Mouse (Mus musculus): ENCODE measurements at regions not wholly inside any gene's neighbourhood (a gene's known extent, or its start where the extent isn't known, plus 50 kb on each side); places are given as distances from the start of the nearest gene placed in this dataset.

DNA sequence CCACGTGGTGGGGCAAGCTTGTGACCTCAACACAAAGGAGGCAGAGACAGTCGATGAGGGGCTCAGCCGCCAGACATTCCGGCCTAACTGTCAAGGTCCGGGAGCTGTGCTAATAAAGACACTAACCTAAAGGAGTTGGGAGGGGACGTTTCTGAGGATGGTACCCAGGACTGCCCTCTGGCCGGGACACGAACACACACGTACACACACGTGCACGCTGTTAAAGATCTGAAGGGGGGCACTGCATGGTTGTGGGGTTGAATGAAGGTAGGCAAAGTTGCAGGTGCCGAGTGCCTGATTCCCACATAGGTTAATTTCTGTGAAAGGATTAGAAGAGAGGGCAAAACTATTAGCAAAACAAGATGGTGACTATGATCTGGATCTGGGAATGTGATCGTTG lies 65.4 kb upstream of the Mitf start:
- DNase-seq (ENCODE audit: low spot score in 2 of 2), result no peak

DNA sequence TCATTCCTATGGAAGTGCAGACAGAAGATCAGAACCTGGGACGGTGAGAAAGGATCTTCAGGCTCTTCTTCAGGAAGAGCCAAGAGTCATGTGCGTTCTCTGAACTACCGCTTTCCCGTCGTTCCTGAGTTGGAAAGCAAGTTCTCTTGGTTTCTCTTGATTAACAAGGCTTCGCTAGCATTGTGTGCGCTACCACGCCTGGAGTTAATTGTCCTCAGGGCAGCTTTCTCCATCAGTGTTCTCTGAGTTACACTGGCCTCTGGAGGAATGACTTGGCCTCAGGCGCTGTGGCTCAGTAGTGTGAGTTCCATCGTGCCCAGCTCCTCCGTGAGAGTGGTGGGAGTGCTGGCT lies 66.0 kb upstream of the Mitf start:
- no peak for DNase-seq (ENCODE audit: low spot score in 2 of 2)

DNA sequence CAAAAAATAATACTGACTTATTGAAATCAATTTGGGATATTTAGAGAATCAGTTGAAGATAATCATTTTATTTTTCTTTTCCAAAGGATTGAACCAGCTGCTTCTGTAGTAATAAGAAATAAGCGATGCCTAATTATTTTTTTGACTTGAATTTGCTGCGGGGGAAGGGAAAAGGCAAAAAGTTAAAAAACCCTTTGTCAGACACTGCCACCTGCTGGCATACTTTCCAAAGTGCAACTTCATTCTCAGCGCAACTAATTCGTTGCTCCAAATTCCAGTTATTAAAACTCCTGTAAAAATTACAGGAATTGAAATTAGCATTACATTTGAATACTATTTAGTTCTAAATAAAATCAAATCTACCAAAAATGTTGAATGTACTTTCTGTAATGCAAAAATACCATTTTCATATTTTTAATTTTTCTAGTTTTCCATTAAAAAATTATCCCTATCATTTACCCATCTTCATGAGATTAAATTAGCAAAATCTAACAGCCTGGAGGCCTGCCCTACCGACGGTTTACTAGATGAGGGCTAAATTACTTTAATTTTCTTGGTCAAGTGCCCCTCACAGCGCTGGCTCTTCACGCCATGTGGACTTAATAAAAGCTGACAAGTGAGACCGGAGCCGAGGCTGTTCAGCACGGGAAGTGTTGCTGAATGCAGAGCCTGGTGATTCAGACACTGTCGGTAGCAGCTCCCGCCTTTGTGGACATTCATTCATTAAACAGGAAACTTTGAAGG lies 66.6 kb upstream of the Mitf start:
- DNase-seq (ENCODE audit: low spot score in 2 of 2), result peak; percentile 38

DNA sequence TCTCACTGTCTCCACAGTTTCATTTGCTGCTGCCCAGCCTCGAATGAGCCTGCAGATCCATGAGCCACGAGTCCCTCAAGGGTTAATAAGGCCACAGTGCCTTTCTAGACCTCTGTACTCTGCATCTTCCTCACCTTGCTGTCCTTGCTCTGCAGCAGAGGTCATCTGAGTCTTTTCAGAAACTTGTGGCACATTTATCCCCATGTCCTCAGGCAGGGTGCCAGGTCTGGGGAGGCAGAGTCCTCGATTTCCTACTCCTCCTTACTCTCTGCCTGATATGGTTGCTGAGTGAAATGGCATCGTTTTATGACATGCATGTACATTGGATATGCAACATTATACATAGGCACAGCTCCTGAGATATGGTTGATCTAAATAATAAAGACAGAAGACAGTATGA lies 68.0 kb upstream of the Mitf start:
- no peak for DNase-seq (ENCODE audit: low spot score in 2 of 2)

DNA sequence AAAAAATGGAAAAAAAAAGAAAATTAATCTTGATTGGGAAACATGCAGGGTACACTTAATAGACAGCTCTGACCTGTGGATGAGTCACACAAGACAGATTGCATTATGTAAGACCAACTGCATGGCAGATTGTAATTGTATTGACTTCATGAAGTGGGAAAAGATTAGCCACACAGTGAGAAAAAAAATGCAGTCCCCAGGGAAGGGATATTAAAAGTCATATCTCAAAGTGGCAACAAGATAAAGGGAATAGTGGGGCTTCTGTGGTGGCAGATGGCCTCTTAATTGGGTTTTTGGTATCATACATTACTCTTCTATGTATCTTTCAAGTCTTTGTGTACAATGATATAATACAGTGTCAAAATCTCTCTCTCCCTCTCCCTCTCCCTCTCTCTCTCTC lies 76.0 kb upstream of the Mitf start:
- DNase-seq (ENCODE audit: low spot score in 2 of 2), result no peak

DNA sequence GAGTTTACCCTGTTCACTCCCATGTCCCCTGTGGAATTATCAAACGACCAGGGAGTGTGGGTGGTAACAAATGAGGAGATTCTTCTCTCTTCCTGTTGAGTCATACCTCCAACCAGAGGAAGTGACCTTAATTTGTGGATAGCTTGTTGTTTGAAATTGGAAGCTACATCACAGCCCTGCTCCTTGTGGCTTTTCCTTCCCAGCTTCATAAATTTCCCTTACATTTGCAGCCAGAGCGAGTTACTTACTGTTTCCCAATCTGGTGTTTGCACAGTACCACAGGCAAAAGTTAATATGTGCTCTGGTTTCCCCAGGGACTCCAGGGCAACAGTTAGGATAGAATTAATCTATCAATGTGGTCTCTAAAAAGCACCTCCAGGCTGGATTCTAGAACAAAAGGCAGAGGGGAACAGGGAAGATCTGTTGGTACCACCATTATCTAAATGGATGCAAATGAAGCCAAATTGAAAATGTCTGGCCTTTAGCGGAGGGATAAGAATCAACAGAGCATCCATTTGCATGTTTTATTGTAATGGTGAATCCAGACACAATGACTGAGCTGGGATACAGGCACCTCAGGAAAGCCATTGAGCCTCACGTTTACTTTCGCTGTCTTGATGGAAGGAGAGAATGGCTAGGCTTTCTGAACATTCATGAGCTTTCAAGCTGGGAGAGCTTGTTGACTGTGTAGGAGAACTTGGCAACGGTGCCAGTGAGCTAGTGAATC lies 88.5 kb upstream of the Mitf start:
- DNase-seq (ENCODE audit: low spot score in 2 of 2), result no peak

DNA sequence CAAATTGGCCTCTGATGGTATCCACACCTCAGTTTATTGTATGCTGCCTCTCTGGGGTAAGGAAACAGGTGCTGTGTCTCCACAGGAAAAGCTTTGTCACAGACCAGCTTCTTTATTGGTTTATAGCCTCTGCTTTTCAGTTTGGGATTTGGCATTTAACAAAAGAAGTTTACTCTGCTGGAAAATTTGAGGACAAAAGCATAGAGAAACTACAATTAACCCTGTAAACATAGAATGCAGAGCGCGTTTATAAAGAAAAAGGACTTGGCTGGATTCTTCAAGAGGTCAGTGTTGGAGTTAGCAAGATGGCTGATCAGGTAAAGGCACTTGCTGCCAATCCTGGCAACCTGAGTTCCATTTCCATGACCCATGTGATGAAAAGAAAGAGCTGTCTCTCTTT lies 90.1 kb upstream of the Frmd4b start:
- no peak for DNase-seq (ENCODE audit: low spot score in 2 of 2)

DNA sequence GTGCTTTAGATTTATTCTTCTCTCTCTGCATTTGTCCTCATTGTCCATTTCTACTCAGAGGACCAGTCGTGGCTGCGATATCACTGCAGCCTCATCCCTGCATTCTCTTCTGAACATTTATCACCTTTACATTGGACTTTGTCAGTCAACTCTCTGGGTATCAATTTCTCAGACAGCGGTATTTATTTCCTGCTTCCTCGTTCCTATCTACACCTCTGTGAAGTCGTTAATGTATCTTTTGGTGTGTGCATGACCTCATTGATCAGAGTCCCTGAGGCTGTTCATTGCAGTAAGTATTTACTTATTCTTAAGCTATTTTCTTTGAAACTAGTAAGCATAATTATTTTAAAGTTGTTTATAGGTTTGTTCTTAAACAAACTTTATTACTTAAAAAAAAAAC lies 87.0 kb upstream of the Frmd4b start:
- DNase-seq (ENCODE audit: low spot score in 2 of 2), result no peak

DNA sequence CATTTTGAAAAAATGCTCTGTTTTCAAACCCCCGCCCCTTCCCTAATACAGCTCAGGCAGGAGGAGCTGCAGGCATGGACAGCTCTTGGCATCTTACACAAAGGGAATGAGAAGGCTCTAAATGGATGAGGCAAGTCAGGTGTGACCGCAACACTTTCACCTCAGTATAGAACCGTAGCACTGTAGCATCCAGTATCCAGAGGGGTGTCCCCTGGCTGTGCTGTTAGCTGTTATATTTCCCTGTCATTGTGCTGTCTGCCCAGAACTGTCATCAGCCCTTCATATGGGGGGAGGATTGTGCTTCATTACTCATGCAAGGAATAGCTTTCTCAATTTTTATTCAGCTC lies 82.4 kb upstream of the Frmd4b start:
- DNase-seq (ENCODE audit: low spot score in 2 of 2), result no peak

DNA sequence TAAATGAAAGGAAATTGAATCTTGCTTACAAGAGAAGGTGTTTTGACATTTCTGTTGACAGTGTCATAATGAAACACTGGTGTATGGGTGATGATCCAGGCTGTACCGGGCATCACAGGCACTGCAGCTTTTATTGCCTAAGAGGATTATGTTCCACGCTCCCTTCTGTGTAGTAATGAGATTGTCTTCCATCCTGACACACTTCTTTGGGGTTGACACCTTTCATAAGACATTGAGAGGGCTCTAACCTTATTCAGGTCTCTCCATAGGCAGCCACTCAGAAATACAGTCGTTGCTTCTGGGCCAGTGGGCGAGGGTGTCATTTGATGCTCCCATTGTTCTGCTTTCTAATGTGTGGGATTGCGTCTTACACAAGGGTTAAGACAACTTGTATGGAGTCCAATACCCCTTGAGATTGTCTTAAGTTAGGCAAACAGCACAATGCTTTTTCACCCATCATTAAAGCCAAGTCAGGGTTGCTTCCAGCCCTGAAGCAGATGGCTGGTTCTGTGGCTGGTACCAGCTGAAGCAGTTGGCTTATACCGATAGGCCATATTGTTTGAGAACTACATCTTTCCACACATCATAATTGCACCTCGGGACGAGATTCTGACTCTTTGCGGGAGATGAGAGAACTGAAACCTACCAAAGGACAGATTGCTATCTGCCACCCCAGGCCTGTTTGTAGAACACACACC lies 81.9 kb upstream of the Frmd4b start:
- no peak for DNase-seq (ENCODE audit: low spot score in 2 of 2)

DNA sequence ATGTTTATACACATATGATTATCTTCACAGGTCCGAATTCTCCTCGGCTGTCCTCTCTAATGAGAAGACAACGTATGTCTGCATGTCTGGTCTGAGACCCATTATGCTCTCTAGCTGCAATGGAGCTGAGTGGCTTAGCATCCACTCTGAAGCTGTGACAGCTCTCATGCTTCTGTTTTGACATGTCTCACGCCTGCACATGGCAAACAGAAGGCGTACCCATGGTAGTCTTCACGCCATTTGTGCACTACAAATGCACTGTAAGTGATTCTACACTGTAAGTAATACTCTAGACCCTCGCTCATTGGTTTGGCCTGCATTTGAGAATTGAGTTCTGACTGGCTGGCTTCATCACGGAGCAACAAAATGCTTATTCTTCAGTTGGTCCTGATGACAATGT lies 75.9 kb upstream of the Frmd4b start:
- no peak for DNase-seq (ENCODE audit: low spot score in 2 of 2)

DNA sequence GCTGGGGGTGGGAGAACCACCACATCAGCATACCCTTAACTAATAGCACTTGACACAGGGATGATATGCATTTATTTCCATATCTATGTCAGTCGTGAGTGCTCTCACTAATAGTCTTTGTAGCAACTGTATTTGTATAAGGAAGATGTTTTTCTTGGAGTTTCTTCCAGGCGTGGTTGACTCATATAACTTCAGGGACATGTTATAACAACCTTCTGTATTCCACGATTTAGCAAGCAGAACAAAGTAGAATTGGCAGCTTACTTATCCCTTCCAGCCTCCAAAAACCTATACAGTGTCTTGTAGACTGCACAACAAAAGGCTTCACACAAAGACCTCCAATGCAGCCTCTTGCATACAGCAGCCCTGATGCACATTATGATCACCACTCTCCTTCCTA lies 73.8 kb upstream of the Frmd4b start:
- DNase-seq (ENCODE audit: low spot score in 2 of 2), result no peak

DNA sequence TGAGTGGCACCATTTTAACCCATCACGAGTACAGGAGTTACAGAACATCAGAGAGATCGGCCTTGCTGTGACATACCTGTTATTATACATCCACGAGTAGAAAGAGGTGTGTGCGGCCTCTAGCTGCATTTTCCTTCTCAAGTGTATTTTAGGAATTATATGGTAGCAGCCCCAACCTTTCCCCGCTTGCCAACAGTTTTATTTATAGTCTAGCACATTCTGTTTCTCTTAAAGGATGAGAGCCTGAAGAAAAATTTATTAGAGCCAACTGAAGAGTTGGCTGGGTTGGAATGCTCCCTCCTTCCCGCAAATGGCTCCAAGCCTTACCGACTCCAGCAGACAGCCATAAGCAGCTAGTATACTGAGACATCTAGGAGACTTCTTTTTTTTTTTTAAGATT lies 67.0 kb upstream of the Frmd4b start:
- DNase-seq (ENCODE audit: low spot score in 2 of 2), result no peak

DNA sequence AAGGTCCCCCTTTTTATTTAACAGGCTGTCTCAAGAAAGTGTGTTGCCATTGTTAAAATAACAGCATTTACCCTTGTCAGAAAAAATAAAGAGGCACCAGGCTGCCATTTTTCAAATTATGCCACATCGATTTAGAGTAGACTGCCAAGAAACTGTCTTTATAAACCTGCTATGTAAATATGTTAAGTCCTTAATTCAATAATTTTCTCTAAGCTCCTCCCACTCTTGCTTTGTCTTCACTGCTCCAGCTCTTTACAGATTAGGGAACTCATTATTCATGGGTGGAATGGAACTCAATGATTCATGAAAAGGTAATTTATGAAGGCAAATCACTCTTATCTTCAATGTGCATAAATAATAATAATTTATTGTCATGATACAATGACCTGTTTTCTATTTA lies 64.9 kb upstream of the Frmd4b start:
- no peak for DNase-seq (ENCODE audit: low spot score in 2 of 2)

DNA sequence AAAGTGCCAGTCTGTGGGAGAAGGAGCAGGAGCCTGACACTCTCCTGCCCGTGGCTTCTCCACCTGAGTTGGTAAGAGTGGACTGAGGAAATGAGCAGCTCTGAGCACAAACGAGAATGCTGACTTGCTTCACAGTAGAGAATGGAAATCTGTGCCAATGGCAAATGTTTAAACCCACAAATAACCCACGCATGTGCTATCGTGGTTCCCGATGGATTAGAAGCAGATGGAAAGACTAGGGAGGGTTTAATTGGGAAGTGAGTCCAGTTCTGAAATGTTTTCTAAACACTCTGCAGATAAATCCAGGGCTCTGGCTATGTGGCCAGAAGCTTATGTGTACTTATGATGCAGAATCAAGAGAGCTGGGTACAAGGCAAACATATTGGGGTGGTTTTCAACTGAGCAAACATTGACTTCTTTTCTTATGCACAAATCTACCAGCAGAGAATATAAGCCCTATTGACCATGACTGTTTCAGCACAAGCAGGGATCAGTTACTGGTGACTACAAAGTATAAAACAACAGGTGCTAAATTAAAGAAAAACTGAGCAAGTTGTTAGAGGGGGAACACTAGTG lies 57.9 kb upstream of the Frmd4b start:
- no peak for DNase-seq (ENCODE audit: low spot score in 2 of 2)

DNA sequence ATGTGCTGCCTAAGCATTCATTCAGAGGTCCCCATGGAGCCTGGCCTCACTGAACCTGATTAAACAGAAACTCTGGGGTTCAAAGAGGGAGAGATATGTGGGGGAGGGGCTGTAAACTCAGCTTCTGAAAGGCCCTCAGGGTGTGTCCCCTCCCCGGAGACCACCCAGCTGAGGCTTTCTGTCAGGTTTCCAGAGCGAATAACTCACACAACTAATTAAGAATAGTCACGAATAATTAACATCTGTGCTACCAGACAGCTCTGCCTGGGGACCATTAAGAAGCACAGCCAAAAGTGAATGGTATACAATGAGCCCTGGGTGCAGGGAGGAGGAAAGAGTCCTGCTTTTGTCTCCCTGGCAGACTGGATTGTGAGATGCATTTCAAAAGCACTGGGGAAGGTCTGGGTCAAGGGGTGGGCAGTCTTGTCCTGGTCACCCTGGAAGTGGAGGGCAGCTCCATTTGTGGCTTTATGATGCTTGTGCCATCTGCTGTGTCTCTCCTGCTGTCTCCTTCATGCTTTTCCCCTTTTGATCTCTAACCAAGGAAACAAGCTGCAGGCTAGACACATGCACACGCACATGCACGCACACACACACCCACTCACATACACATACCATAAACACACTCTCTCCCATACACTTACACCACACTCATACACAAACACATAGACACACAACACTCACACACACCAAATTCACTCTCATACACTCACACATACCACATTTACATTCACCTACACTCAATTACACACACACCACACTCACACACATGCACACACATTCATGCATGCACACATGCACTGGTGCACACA lies 49.7 kb upstream of the Frmd4b start:
- no peak for DNase-seq (ENCODE audit: low spot score in 2 of 2)

Data from frontal cortex, postnatal 25 days (tissue).